Mouse (Mus musculus) lung, postnatal 0 days (tissue): ENCODE data around the gene Sat2. TPM values are rescaled to one million over a fixed set of nuclear protein-coding genes. Genes with fewer than 3 reads are reported as not detected.

Experiments used
- ATAC-seq: fragments of 200-750 bp; cut with Nextera tagmentation; 2 replicates; pipeline ENCODE4 v1.8.0; 2017; ENCODE audit warnings: moderate library complexity
- DNase-seq: peaks from one replicate; pipeline ENCODE4 v3.0.0-alpha.2; 2016; ENCODE audit warnings: low spot score
- H3K27ac ChIP-seq: fragments of 300-500 bp; sonication (generic); 2 replicates; pipeline ENCODE4 v1.5.1; 2014; ENCODE audit warnings: antibody characterized with exemption, mild to moderate bottlenecking, low read length, mixed read lengths
- H3K27me3 ChIP-seq: fragments of 300-500 bp; sonication (generic); replicated peaks from 2 replicates; pipeline ENCODE4 v1.6.1; 2014; ENCODE audit warnings: low read length, mixed read lengths; ENCODE audit not compliant: insufficient read depth
- H3K36me3 ChIP-seq: fragments of 300-500 bp; sonication (generic); 2 replicates; pipeline ENCODE4 v1.6.1; 2014; ENCODE audit warnings: low read length, mixed read lengths; ENCODE audit not compliant: insufficient read depth
- H3K4me1 ChIP-seq: fragments of 300-500 bp; sonication (generic); 2 replicates; pipeline ENCODE4 v1.6.1; 2014; ENCODE audit warnings: antibody characterized with exemption, low read depth, low read length, mixed read lengths; ENCODE audit not compliant: insufficient read depth
- H3K4me2 ChIP-seq: fragments of 300-500 bp; sonication (generic); replicated peaks from 2 replicates; pipeline ENCODE4 v1.6.1; 2014; ENCODE audit warnings: low read depth, mild to moderate bottlenecking, low read length, moderate library complexity, mixed read lengths
- H3K4me3 ChIP-seq: fragments of 300-500 bp; sonication (generic); 2 replicates; pipeline ENCODE4 v1.5.1; 2014; ENCODE audit warnings: low read depth, low read length
- H3K9ac ChIP-seq: fragments of 300-500 bp; sonication (generic); replicated peaks from 2 replicates; pipeline ENCODE4 v1.6.1; 2014; ENCODE audit warnings: low read depth, mild to moderate bottlenecking
- H3K9me3 ChIP-seq: fragments of 300-500 bp; sonication (generic); 2 replicates; pipeline ENCODE4 v1.6.1; 2016; ENCODE audit warnings: low read length, mixed read lengths
- CTCF ChIP-seq: IDR thresholded peaks from 2 replicates; pipeline ENCODE4 v1.5.1; 2016; ENCODE audit warnings: antibody characterized with exemption, mild to moderate bottlenecking
- EP300 ChIP-seq: IDR thresholded peaks from 2 replicates; pipeline ENCODE4 v1.6.1; 2016; ENCODE audit warnings: antibody characterized with exemption, mild to moderate bottlenecking, control low read depth
- WGBS: fragments of 180-500 bp; shearing (Covaris S2); extraction: QIAGEN DNeasy Blood & Tissue Kit; methylation state at CpG from one replicate; pipeline ENCODE4 v1.1.7; 2014; 5-methylcytosine and 5-hydroxymethylcytosine counted together
- polyA plus RNA-seq: library from polyadenylated mRNA; unstranded; fragments of >200 nt; fragmentation: Nextera tagmentation; extraction: Ambion mirVana; gene quantifications from 2 replicates; pipeline ENCODE4 v1.2.1, GENCODE M21; 2015

The Sat2 gene
- polyA plus RNA-seq, 1 experiment from 2014 or later: 16.3 TPM

- DNase-seq: peak; percentile 34
Measured at GRCm38 (mm10) chr11:69580572-69581146, 41.2 kb upstream of the Sat2 start.

GRCm38 (mm10) chr11:69581147-69581688 lies 40.6 kb upstream of the Sat2 start:
- under 1% methylated on average over 36 of the region's 36 CpGs for WGBS
- TF ChIP-seq CTCF (no peak), EP300 (peak; percentile 85)
- H3K4me3 ChIP-seq: peak overlapping the region; percentile 51

More at GRCm38 (mm10) chr11:69580572-69581146, 41.2 kb upstream of the Sat2 start:
- no peaks in the 10 kb centered on the region for H3K36me3 ChIP-seq
- peak overlapping the region; percentile 51 for H3K4me3 ChIP-seq
- peak overlapping the region; percentile 46 for H3K9ac ChIP-seq
- peak overlapping the region; percentile 96 for H3K27ac ChIP-seq
- H3K27me3 ChIP-seq: no peaks in the 10 kb centered on the region
- no peak for ATAC-seq
- under 1% methylated on average over 25 of the region's 25 CpGs for WGBS
- TF ChIP-seq CTCF: no peak
- no peak for TF ChIP-seq EP300
- no peaks in the 10 kb centered on the region for H3K9me3 ChIP-seq
- H3K4me1 ChIP-seq: peaks cover 5% of the 10 kb centered on the region; the same call in 1 of the 2 replicates
- peak overlapping the region; percentile 92 for H3K4me2 ChIP-seq

GRCm38 (mm10) chr11:69581814-69582213 lies 40.0 kb upstream of the Sat2 start:
- WGBS: under 1% methylated on average over 8 of the region's 8 CpGs
- no peaks in the 10 kb centered on the region for H3K27me3 ChIP-seq
- H3K27ac ChIP-seq: peak overlapping the region; percentile 96
- TF ChIP-seq EP300: no peak
- 0 out of 2 replicates have a peak, but pooled peaks have one; percentile 7 for TF ChIP-seq CTCF
- peaks cover 5% of the 10 kb centered on the region; the same call in 1 of the 2 replicates for H3K4me1 ChIP-seq
- peak overlapping the region; percentile 30 for H3K9ac ChIP-seq
- peak overlapping the region; percentile 51 for H3K4me3 ChIP-seq
- DNase-seq (peak; percentile 53), ATAC-seq (no peak)
- no peaks in the 10 kb centered on the region for H3K9me3 ChIP-seq
- no peaks in the 10 kb centered on the region for H3K36me3 ChIP-seq
- H3K4me2 ChIP-seq: peak overlapping the region; percentile 92

More at GRCm38 (mm10) chr11:69581147-69581688, 40.6 kb upstream of the Sat2 start:
- Histone ChIP-seq H3K9me3 (no peaks in the 10 kb centered on the region), H3K4me1 (peaks cover 5% of the 10 kb centered on the region; the same call in 1 of the 2 replicates), H3K27ac (peak overlapping the region; percentile 96), H3K9ac (peak overlapping the region; percentile 46), H3K36me3 (no peaks in the 10 kb centered on the region), H3K4me2 (peak overlapping the region; percentile 92), H3K27me3 (no peaks in the 10 kb centered on the region)
- ATAC-seq (peak; percentile 84), DNase-seq (peak; percentile 98)

GRCm38 (mm10) chr11:69582230-69582805 lies 39.5 kb upstream of the Sat2 start:
- DNase-seq (no peak), ATAC-seq (no peak)
- Histone ChIP-seq H3K4me3 (peak overlapping the region; percentile 51), H3K9me3 (no peaks in the 10 kb centered on the region), H3K27ac (no peak overlapping the region), H3K27me3 (no peaks in the 10 kb centered on the region), H3K36me3 (no peaks in the 10 kb centered on the region), H3K4me2 (peak overlapping the region; percentile 92), H3K4me1 (peaks cover 5% of the 10 kb centered on the region; the same call in 1 of the 2 replicates), H3K9ac (no peak overlapping the region; the same call in 1 of the 2 replicates)
- TF ChIP-seq CTCF (no peak), EP300 (no peak)
- 56% methylated on average over 9 of the region's 9 CpGs for WGBS

- ATAC-seq (no peak), DNase-seq (no peak)
- H3K27ac ChIP-seq: no peak overlapping the region
- peaks cover 13% of the 10 kb centered on the region for H3K36me3 ChIP-seq
- 80% methylated on average over 7 of the region's 7 CpGs for whole genome bisulfite sequencing
- no peak for TF ChIP-seq EP300
- TF ChIP-seq CTCF: no peak
- H3K9me3 ChIP-seq: no peaks in the 10 kb centered on the region
- no peak overlapping the region for H3K9ac ChIP-seq
- no peaks in the 10 kb centered on the region for H3K27me3 ChIP-seq
- no peak overlapping the region for H3K4me3 ChIP-seq
- no peak overlapping the region for H3K4me2 ChIP-seq
- no peaks in the 10 kb centered on the region for H3K4me1 ChIP-seq
Measured at GRCm38 (mm10) chr11:69584008-69584407, 37.8 kb upstream of the Sat2 start.

- Histone ChIP-seq H3K9me3 (no peaks in the 10 kb centered on the region), H3K4me2 (no peak overlapping the region), H3K27ac (no peak overlapping the region), H3K4me3 (no peak overlapping the region), H3K4me1 (no peaks in the 10 kb centered on the region), H3K36me3 (peaks cover 22% of the 10 kb centered on the region), H3K9ac (no peak overlapping the region), H3K27me3 (no peaks in the 10 kb centered on the region)
- no peak for TF ChIP-seq CTCF
- TF ChIP-seq EP300: no peak
- ATAC-seq: no peak
- no peak for DNase-seq
- WGBS: 94% methylated on average over 13 of the region's 13 CpGs
Measured at GRCm38 (mm10) chr11:69584937-69585336, 36.9 kb upstream of the Sat2 start.
